Mouse (Mus musculus) ES-CJ7 (cell line): Measurements from ENCODE around the gene Gcnt7.
A peak's percentile ranks its signal among the peaks of the same experiment; 100 is the strongest.

Experiments
- DNase-seq: peaks from one replicate; pipeline ENCODE4 v3.0.0; 2011; ENCODE audit warnings: low read depth, low spot score

The Gcnt7 gene

GRCm38 (mm10) chr2:172460647-172461046 lies 2.3 kb upstream of the Gcnt7 start:
- DNase-seq, result no peak

DNA sequence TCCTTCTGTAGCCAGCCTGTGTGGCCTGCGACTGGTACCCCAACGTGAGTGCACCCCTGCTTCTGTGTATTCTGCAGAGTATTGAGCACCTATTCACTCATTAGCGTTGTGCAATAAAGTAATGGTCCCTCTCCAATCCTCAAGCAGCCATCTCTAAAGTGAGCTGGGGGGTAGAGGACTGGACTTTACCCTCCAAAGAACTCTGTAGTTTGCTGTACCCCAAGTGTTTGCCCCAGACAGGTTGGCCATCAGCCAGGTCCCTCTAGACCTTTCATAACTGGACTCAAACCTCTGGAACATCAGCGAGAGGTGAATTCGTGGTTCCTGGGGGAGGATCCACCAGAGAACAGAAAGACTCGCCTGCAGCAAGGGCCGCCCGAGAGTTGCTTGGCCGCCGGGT lies 5.9 kb downstream of the Gcnt7 start:
- no peak for DNase-seq

GRCm38 (mm10) chr2:172452031-172452430 lies 6.4 kb downstream of the Gcnt7 start:
- no peak for DNase-seq

GRCm38 (mm10) chr2:172450640-172451039 lies 7.8 kb downstream of the Gcnt7 start:
- DNase-seq, result no peak

GRCm38 (mm10) chr2:172448329-172448728 lies 10.1 kb downstream of the Gcnt7 start:
- DNase-seq, result no peak

DNA sequence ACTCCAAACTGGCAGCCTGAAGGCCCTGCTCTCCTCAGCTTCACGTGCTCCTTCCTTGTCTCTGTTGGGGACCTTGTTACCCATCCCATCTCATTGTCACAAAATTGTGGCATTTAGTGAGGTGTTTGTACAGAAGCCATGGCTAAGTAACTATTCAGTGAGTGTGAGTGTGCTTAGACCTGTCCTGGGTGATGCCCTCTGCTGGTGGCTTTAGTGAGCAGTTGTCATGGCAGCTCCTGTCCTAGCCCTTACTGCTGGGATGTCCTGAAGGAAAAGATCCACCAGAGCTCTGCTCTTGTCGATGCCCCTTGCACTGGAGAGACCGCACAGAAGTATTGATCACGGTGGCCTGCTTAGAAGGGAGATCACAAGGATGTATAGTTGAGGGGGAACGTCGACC lies 11.1 kb downstream of the Gcnt7 start:
- DNase-seq, result peak; percentile 51

- DNase-seq, result no peak
Measured at GRCm38 (mm10) chr2:172445617-172446016, 12.8 kb downstream of the Gcnt7 start.

GRCm38 (mm10) chr2:172441176-172441575 lies 17.2 kb downstream of the Gcnt7 start:
- no peak for DNase-seq

- no peak for DNase-seq
Measured at GRCm38 (mm10) chr2:172440640-172441005, 17.8 kb downstream of the Gcnt7 start.

- peak; percentile 99 for DNase-seq
Measured at GRCm38 (mm10) chr2:172439843-172440639, 18.4 kb downstream of the Gcnt7 start, which contains the start of gene Rtf2. TSS of gene Rtf2 (plus strand) at chr2:172440556.

DNA sequence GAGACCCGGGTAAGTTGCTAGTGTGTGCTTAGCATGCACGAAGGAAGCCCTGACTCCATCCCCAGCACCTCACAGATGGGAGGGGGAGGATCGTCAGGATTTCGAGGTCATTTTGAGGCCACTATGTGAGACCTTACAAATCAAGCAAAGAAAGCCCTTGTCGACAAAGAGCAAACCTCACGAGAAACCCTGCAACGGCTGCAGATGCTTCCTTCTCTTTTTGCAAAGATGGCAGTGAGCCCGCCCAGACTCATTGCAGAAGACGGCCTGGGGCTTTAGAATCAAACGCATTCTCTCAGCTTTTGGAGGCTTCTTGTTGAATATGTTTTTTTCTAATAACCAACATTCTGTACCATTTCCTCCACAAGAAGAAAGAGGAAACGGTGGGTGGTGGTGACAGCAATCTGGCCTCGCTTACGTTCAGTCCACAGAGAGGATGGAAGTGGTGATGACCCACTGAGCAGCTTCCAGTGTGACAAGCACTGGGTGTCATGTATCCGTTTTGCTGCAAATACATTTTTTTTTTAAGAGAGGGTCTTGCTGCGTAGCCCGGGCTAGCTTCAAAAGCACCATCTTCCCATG lies 20.9 kb downstream of the Gcnt7 start:
- DNase-seq, result no peak

DNA sequence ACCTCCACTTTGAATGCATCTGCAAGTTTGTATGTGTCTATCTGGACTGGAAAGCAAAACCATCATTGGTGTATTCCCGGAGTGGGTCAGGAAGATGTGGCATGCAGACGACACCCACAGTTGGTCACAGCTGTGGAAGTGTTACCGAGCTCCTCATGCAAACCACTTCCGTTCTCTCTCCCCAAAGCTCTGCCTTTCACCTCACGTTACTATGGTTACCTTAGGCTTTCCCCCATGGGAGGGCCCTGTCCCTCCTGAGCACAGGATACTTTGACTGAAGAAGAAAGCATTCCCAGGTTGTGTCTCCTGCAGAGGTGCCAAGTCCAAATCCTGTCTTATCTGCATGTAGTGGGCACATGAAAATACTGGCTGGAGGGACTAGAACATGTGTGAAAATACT lies 24.6 kb downstream of the Gcnt7 start:
- DNase-seq, result no peak

- DNase-seq, result no peak
Measured at GRCm38 (mm10) chr2:172430609-172431008, 27.8 kb downstream of the Gcnt7 start.

- no peak for DNase-seq
Measured at GRCm38 (mm10) chr2:172418208-172418607, 40.2 kb downstream of the Gcnt7 start.

DNA sequence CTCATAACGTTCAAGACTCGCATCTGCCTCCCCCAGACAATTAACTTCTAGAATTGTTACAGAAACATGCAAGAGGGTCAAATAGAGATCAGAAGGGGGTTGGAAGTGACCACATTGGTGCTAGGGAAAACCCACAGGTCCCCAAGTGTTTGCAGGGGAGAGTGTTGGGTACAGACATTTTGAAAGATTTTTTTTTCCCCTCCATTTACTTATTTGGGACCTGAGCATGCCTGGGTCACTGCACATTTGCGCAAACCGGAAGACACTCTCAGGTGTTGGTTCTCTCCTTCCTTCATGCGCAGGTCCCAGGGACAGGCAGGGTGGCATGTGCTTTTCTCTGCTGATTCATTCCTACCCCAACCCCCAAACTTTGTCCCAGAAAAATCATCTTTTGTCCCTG lies 41.5 kb downstream of the Gcnt7 start:
- no peak for DNase-seq

DNA sequence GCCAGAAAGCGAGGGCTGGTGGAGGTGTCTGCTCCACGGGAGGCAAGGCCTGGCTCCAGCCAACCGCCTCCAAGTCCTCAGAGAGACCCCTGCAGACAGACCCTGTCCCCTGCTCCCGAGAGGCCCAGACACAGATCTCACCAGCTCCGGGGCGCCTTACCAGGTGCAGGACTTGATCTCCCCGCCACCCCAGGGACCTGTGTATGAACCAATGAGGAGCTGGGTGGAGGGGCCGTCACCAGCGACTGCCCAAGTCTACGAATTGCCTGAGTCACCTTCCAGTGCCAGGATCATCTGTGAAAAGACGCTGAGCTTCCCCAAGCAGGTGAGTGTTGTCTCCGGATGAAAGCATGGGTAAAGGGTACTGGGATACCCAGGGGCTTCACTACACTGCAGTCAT lies 42.2 kb downstream of the Gcnt7 start:
- DNase-seq, result no peak

DNA sequence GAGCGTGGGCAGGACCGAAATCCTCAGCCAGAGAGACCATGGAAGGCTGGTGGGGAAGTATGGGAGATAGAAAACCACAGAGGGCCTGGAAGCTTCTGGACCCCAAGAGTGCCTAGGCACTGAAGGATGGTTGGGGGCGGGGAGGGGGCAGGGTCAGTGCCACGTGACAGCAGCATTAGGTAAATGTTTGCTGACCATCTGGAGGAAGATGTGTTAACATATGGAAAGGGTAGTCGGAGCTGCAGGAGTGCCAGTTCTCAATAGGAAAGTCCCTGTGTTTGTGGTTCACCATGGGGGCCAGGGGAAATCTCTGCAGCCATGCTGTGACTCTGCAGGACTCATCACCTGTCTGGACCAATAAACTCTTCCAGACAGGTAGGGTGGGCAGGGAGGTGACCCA lies 44.5 kb downstream of the Gcnt7 start:
- DNase-seq, result no peak

DNA sequence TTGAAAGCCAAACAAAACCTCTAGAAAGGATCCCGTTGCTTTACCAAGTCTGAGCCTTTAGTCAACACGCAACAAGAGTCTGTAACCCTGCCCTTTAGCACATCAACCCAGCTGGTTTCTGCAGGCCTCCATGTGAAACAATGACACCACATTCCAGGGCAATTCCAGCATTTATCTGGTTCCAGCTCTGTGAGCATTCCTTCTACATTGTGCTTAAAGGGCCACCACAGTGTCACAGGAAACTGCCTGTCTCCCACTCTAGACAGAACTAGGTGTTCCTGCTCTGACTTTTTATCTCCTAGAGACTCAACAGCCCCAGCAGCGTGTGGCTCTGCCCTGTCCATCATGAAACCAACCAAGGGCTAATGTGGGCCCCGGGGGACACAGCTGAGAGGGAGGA lies 45.1 kb downstream of the Gcnt7 start:
- DNase-seq, result no peak

DNA sequence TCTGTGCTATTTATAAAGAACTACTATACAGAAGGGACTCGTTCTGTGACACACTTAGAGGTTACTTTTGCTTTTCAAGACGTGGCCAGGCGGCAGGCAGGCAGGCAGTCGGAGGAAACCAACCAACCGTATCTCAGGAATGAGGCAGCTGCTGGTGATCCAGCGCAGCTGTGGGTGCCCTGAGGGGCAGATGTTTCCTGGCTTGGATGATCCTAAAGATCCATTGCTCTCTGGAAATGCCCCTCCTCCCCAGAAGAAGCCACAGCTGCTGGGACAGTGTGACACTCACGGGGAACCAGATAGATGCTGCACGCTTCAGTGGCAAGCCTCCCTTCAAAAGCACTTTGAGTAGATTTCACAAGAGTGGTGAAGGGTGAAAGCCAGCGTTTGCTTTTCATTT lies 45.9 kb downstream of the Gcnt7 start:
- no peak for DNase-seq

GRCm38 (mm10) chr2:172411091-172411490 lies 47.3 kb downstream of the Gcnt7 start:
- DNase-seq, result no peak

- DNase-seq, result no peak
Measured at GRCm38 (mm10) chr2:172410686-172411085, 47.7 kb downstream of the Gcnt7 start.

GRCm38 (mm10) chr2:172407499-172407898 lies 50.9 kb downstream of the Gcnt7 start:
- DNase-seq, result no peak

GRCm38 (mm10) chr2:172406173-172406572 lies 52.2 kb downstream of the Gcnt7 start:
- DNase-seq, result no peak
